Mouse (Mus musculus) liver, embryonic 11.5 days (tissue): ENCODE data around the gene Myadm. TPM values are rescaled to one million over a fixed set of nuclear protein-coding genes. Genes with fewer than 3 reads are reported as not detected.

Experiments
- ATAC-seq: fragments of 200-750 bp; cut with Nextera tagmentation; replicated peaks from 2 replicates; pipeline ENCODE4 v1.8.0; 2017; ENCODE audit warnings: moderate number of reproducible peaks, mild to moderate bottlenecking, moderate TSS enrichment, moderate library complexity; ENCODE audit not compliant: low FRiP score
- DNase-seq: peaks from one replicate; pipeline ENCODE4 v3.0.0-alpha.2; 2017; ENCODE audit warnings: low spot score
- H3K27ac ChIP-seq: fragments of 300-500 bp; sonication (generic); 2 replicates; pipeline ENCODE4 v1.5.1; 2014; ENCODE audit warnings: mild to moderate bottlenecking, low read depth, low read length, control low read depth
- H3K27me3 ChIP-seq: fragments of 300-500 bp; sonication (generic); replicated peaks from 2 replicates; pipeline ENCODE4 v1.6.1; 2014; ENCODE audit warnings: low read length, mixed read lengths; ENCODE audit not compliant: control insufficient read depth, insufficient read depth
- H3K36me3 ChIP-seq: fragments of 300-500 bp; sonication (generic); 2 replicates; pipeline ENCODE4 v1.6.1; 2014; ENCODE audit warnings: mild to moderate bottlenecking, low read length, moderate library complexity, mixed read lengths; ENCODE audit not compliant: control insufficient read depth, insufficient read depth
- H3K4me1 ChIP-seq: fragments of 300-500 bp; sonication (generic); replicated peaks from 2 replicates; pipeline ENCODE4 v1.6.1; 2014; ENCODE audit warnings: low read length, mixed read lengths; ENCODE audit not compliant: control insufficient read depth, insufficient read depth
- H3K4me2 ChIP-seq: fragments of 300-500 bp; sonication (generic); 2 replicates; pipeline ENCODE4 v1.6.1; 2014; ENCODE audit warnings: mild to moderate bottlenecking, control low read depth, moderate library complexity
- H3K4me3 ChIP-seq: fragments of 300-500 bp; sonication (generic); 2 replicates; pipeline ENCODE4 v1.5.1; 2014; ENCODE audit warnings: low read depth, low read length, control low read depth
- H3K9ac ChIP-seq: fragments of 300-500 bp; sonication (generic); 2 replicates; pipeline ENCODE4 v1.6.1; 2014; ENCODE audit warnings: low read depth, low read length, control low read depth
- H3K9me3 ChIP-seq: fragments of 300-500 bp; sonication (generic); 2 replicates; pipeline ENCODE4 v1.6.1; 2016; ENCODE audit warnings: low read length, inconsistent platforms, mixed read lengths; ENCODE audit not compliant: control insufficient read depth
- WGBS: fragments of 180-500 bp; shearing (Covaris S2); extraction: QIAGEN DNeasy Blood & Tissue Kit; methylation state at CpG from one replicate; pipeline ENCODE4 v1.1.7; 2014; 5-methylcytosine and 5-hydroxymethylcytosine counted together
- polyA plus RNA-seq: library from polyadenylated mRNA; unstranded; fragments of >200 nt; fragmentation: Nextera tagmentation; extraction: Ambion mirVana; gene quantifications from 2 replicates; pipeline ENCODE4 v1.2.1, GENCODE M21; 2014

Gene Myadm
- polyA plus RNA-seq, 1 experiment from 2014 or later, result 31.3 TPM

GRCm38 (mm10) chr7:3348326-3348725 lies 59.4 kb downstream of the Myadm start:
- Histone ChIP-seq H3K27me3 (no peaks in the 10 kb centered on the region), H3K4me3 (no peak overlapping the region), H3K9me3 (no peaks in the 10 kb centered on the region), H3K4me1 (no peaks in the 10 kb centered on the region), H3K27ac (no peak overlapping the region), H3K9ac (no peak overlapping the region), H3K4me2 (no peak overlapping the region), H3K36me3 (no peaks in the 10 kb centered on the region)
- DNase-seq, result no peak
- no peak for ATAC-seq
- WGBS, result 64% methylated on average over 5 of the region's 5 CpGs

GRCm38 (mm10) chr7:3349775-3350174 lies 60.9 kb downstream of the Myadm start:
- Histone ChIP-seq H3K9me3 (no peaks in the 10 kb centered on the region), H3K27me3 (no peaks in the 10 kb centered on the region), H3K4me1 (no peaks in the 10 kb centered on the region), H3K27ac (no peak overlapping the region), H3K4me2 (no peak overlapping the region), H3K36me3 (no peaks in the 10 kb centered on the region), H3K4me3 (no peak overlapping the region), H3K9ac (no peak overlapping the region)
- no peak for ATAC-seq
- no peak for DNase-seq
- 86% methylated on average over 9 of the region's 9 CpGs for WGBS

Other genes starting within 250 kb of the Myadm start
- gene AU018091, start 119.9 kb upstream of the Myadm start, polyA plus RNA-seq, result 0.13 TPM in 1 of 2 replicates, not detected in the other
- 0.06 and 0.07 TPM in 2 replicates for gene Nlrp12, start 39.3 kb upstream of the Myadm start, polyA plus RNA-seq
- not detected in 2 replicates for gene Prkcg, start 99 bp downstream of the Myadm start, polyA plus RNA-seq
- 0.29 and 0.42 TPM in 2 replicates for gene Cacng7, start 43.9 kb downstream of the Myadm start, polyA plus RNA-seq
- gene Cacng8, start 101.6 kb downstream of the Myadm start, polyA plus RNA-seq, result 1.7 and 2.3 TPM in 2 replicates
- gene Cacng6, start 135.1 kb downstream of the Myadm start, polyA plus RNA-seq, result 0.19 TPM in 1 of 2 replicates, not detected in the other
- gene Tarm1, start 213.5 kb downstream of the Myadm start, polyA plus RNA-seq, result not detected in 2 replicates